In the genomic region with DNA sequence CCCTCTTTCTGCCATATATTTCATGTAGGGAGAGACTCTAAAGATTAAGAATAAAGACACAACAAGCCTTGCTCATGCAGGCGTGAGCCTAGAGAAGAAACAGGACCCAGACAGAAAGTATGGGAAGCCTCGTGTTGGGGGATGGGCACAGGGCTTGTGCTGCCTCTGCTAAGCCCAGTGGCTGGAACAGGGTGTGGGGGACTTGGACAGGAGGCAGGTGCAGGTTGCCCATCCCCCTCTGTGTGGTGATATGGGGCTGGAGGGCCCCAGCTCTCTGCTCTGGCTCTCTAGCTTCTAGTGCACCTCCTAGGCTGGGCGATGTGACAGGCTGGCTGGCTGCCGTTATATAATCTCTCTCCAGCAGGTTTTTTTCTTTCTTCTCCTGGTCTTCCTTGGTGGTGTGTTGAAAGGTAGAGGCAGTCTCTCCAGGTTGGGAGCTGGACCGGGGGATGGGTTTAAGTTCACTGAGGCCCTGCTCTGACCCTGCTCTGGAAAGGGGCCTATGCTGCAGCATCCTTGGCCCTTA, we compare ENCODE assay signal across 8 mouse cellular contexts. TPM values are rescaled to one million over a fixed set of nuclear protein-coding genes. Genes with fewer than 3 reads are reported as not detected.
DNase-seq lines count a peak whose midpoint lies in the region; ATAC-seq and TF ChIP-seq lines count a peak whose summit lies in the region.

No protein-coding gene starts in this region.

- peak overlapping the region; percentile 85 for H3K9ac ChIP-seq in forebrain, embryonic 16.5 days (replicated peaks; ENCODE audit: low read depth, low read length)
- H3K9ac ChIP-seq in hindbrain, embryonic 14.5 days = peak overlapping the region; percentile 82
- H3K9ac ChIP-seq in limb, embryonic 13.5 days = peak overlapping the region; percentile 92
- peak overlapping the region; percentile 81; the same call in 1 of the 2 replicates for H3K9ac ChIP-seq in midbrain, postnatal 0 days (replicated peaks; ENCODE audit: low read length, poor library complexity, severe bottlenecking)

- no peak for ATAC-seq in forebrain, embryonic 16.5 days
- no peak for ATAC-seq in hindbrain, embryonic 14.5 days (ENCODE audit: low FRiP score)
- ATAC-seq in limb, embryonic 13.5 days (ENCODE audit: low FRiP score, low read depth) = no peak
- ATAC-seq in midbrain, postnatal 0 days (ENCODE audit: low FRiP score) = no peak

- H3K27me3 ChIP-seq in forebrain, embryonic 16.5 days (replicated peaks; ENCODE audit: control insufficient read depth, insufficient read depth, low read length) = no peaks in the 10 kb centered on the region
- H3K27me3 ChIP-seq in hindbrain, embryonic 14.5 days (ENCODE audit: control insufficient read depth, insufficient read depth, low read length) = peaks cover 19% of the 10 kb centered on the region
- H3K27me3 ChIP-seq in limb, embryonic 13.5 days = no peaks in the 10 kb centered on the region
- H3K27me3 ChIP-seq in midbrain, postnatal 0 days (ENCODE audit: insufficient read depth, low read length) = peaks cover 5% of the 10 kb centered on the region; the same call in 1 of the 2 replicates

- peak overlapping the region; percentile 99; the same call in 1 of the 2 replicates for H3K27ac ChIP-seq in forebrain, embryonic 16.5 days (ENCODE audit: low read length)
- peak overlapping the region; percentile 97 for H3K27ac ChIP-seq in hindbrain, embryonic 14.5 days
- H3K27ac ChIP-seq in limb, embryonic 13.5 days = peak overlapping the region; percentile 99
- H3K27ac ChIP-seq in midbrain, postnatal 0 days (ENCODE audit: low read depth, low read length) = peak overlapping the region; percentile 19; the same call in 1 of the 2 replicates

- H3K36me3 ChIP-seq in forebrain, embryonic 16.5 days (ENCODE audit: control insufficient read depth, insufficient read depth) = no peaks in the 10 kb centered on the region
- H3K36me3 ChIP-seq in hindbrain, embryonic 14.5 days (replicated peaks; ENCODE audit: control insufficient read depth, insufficient read depth) = no peaks in the 10 kb centered on the region
- no peaks in the 10 kb centered on the region for H3K36me3 ChIP-seq in limb, embryonic 13.5 days
- H3K36me3 ChIP-seq in midbrain, postnatal 0 days (ENCODE audit: insufficient read depth, low read length) = 0 out of 2 replicates have a peak, but pooled peaks cover 3% of the 10 kb centered on the region

- TF ChIP-seq CTCF in brain, embryonic 14.5 days (IDR thresholded peaks at IDR 0.05; ENCODE audit: borderline replicate concordance, extremely low read depth, insufficient read depth, insufficient read length) = no peak
- TF ChIP-seq CTCF in midbrain, postnatal 0 days (IDR thresholded peaks at IDR 0.05) = no peak

- H3K4me2 ChIP-seq in forebrain, embryonic 16.5 days (ENCODE audit: low read length) = peak overlapping the region; percentile 91
- H3K4me2 ChIP-seq in hindbrain, embryonic 14.5 days (replicated peaks) = peak overlapping the region; percentile 93
- peak overlapping the region; percentile 98 for H3K4me2 ChIP-seq in limb, embryonic 13.5 days (replicated peaks)
- peak overlapping the region; percentile 92 for H3K4me2 ChIP-seq in midbrain, postnatal 0 days (ENCODE audit: low read depth, low read length, poor library complexity, severe bottlenecking)

- DNase-seq in adrenal gland, postnatal 36 days = peak; percentile 48 to 60
- DNase-seq in adrenal gland, adult 8-10 months = no peak
- DNase-seq in brain, embryonic 14.5 days (ENCODE audit: low read depth) = peak; percentile 45
- DNase-seq in hindbrain, embryonic 14.5 days (ENCODE audit: low spot score) = no peak
- DNase-seq in midbrain, postnatal 0 days (ENCODE audit: low spot score) = no peak
- peak; percentile 63 for DNase-seq in thymus, postnatal 25 days

- H3K9me3 ChIP-seq in forebrain, embryonic 16.5 days (ENCODE audit: control insufficient read depth, low read length) = no peaks in the 10 kb centered on the region
- no peaks in the 10 kb centered on the region for H3K9me3 ChIP-seq in hindbrain, embryonic 14.5 days (ENCODE audit: control insufficient read depth, low read length)
- H3K9me3 ChIP-seq in limb, embryonic 13.5 days = no peaks in the 10 kb centered on the region
- H3K9me3 ChIP-seq in midbrain, postnatal 0 days (ENCODE audit: low read length) = no peaks in the 10 kb centered on the region

- H3K4me1 ChIP-seq in forebrain, embryonic 16.5 days (replicated peaks; ENCODE audit: control insufficient read depth, insufficient read depth, low read length) = peaks cover 70% of the 10 kb centered on the region
- H3K4me1 ChIP-seq in hindbrain, embryonic 14.5 days (replicated peaks; ENCODE audit: control insufficient read depth, insufficient read depth, low read length) = peaks cover 67% of the 10 kb centered on the region
- H3K4me1 ChIP-seq in limb, embryonic 13.5 days = peaks cover 86% of the 10 kb centered on the region
- H3K4me1 ChIP-seq in midbrain, postnatal 0 days (ENCODE audit: insufficient read depth, low read length) = peaks cover 29% of the 10 kb centered on the region; the same call in 1 of the 2 replicates

- H3K4me3 ChIP-seq in forebrain, embryonic 16.5 days (replicated peaks; ENCODE audit: low read length) = peak overlapping the region; percentile 88
- peak overlapping the region; percentile 63 for H3K4me3 ChIP-seq in hindbrain, embryonic 14.5 days (replicated peaks; ENCODE audit: low read length)
- H3K4me3 ChIP-seq in limb, embryonic 13.5 days = peak overlapping the region; percentile 96
- peak overlapping the region; percentile 90 for H3K4me3 ChIP-seq in midbrain, postnatal 0 days (ENCODE audit: low read depth, low read length)

- TF ChIP-seq POLR2A in brain, embryonic 14.5 days (IDR thresholded peaks at IDR 0.05; ENCODE audit: borderline replicate concordance, extremely low read depth, insufficient read depth, insufficient read length, poor library complexity, severe bottlenecking) = no peak

- 18% methylated on average over 5 of the region's 5 CpGs for WGBS in forebrain, embryonic 16.5 days
- 21% methylated on average over 5 of the region's 5 CpGs for WGBS in hindbrain, embryonic 14.5 days
- WGBS in limb, embryonic 13.5 days = 23% methylated on average over 5 of the region's 5 CpGs
- WGBS in midbrain, postnatal 0 days = 16% methylated on average over 5 of the region's 5 CpGs

RNA-seq across cellular contexts. Expression of a gene that starts 1.9 kb away (rescaled TPM):
- 10 to 100 TPM; 85.1 to 99.4 TPM for total RNA-seq in adrenal gland, postnatal 36 days (2021)
- 100 to 1,000 TPM in 1 of 4 experiments, 10 to 100 TPM in 3; 82.0 to 111 (median 89.0) TPM for total RNA-seq in adrenal gland, adult 8-10 months (2022)
- 46.2 and 54.8 TPM in 2 replicates for polyA plus RNA-seq in brain, embryonic 14.5 days (2012; rRNA removed)
- 25.1 and 28.3 TPM in 2 replicates for polyA plus RNA-seq in forebrain, embryonic 16.5 days (2015; fragmentation: Nextera tagmentation; extraction: Ambion mirVana)
- polyA plus RNA-seq in hindbrain, embryonic 14.5 days (2014; fragmentation: Nextera tagmentation; extraction: Ambion mirVana) = 20.4 and 22.4 TPM in 2 replicates
- polyA plus RNA-seq in limb, embryonic 13.5 days (2015; fragmentation: Nextera tagmentation; extraction: Ambion mirVana) = 16.4 and 19.7 TPM in 2 replicates
- 45.5 and 59.6 TPM in 2 replicates for total RNA-seq in midbrain, postnatal 0 days (2014; rRNA removed)
- polyA plus RNA-seq in midbrain, postnatal 0 days (2015; fragmentation: Nextera tagmentation; extraction: Ambion mirVana) = 21.5 and 26.1 TPM in 2 replicates

Comparison
In these comparisons a context has a peak if more than half of its experiments do, and no peak if none do; other contexts are left out.
1. DNase-seq: peak in adrenal gland, postnatal 36 days (2 of 2), brain, embryonic 14.5 days (single experiment) and thymus, postnatal 25 days (single experiment); none in adrenal gland, adult 8-10 months (single experiment), hindbrain, embryonic 14.5 days (single experiment) and midbrain, postnatal 0 days (single experiment).
2. H3K27ac ChIP-seq: peak in every context shown above with its lines; median percentile 99 in forebrain, embryonic 16.5 days; 99 in limb, embryonic 13.5 days; 97 in hindbrain, embryonic 14.5 days; 19 in midbrain, postnatal 0 days.
3. Peak in every context shown above with its lines, with median percentiles within 50 percentile points of each other: H3K4me2 ChIP-seq, H3K4me3 ChIP-seq and H3K9ac ChIP-seq.